Mouse (Mus musculus) liver, embryonic 14.5 days (tissue): ENCODE measurements around the gene Igf1r. TPM values are rescaled to one million over a fixed set of nuclear protein-coding genes. Genes with fewer than 3 reads are reported as not detected.
A peak's percentile ranks its signal among the peaks of the same experiment; 100 is the strongest.

Experiments
- ATAC-seq: fragments of 200-750 bp; cut with Nextera tagmentation; 2 replicates; pipeline ENCODE4 v1.8.0; 2017; ENCODE audit warnings: moderate number of reproducible peaks, mild to moderate bottlenecking, moderate library complexity; ENCODE audit not compliant: insufficient read depth
- DNase-seq, 3 experiments: peaks; one replicate each; pipeline ENCODE4 v3.0.0-alpha.2; 2012 to 2013; ENCODE audit warnings: low read depth in 3 of 3, low spot score in 3 of 3
- H3K27ac ChIP-seq: fragments of 300-500 bp; sonication (generic); 2 replicates; pipeline ENCODE4 v1.5.1; 2014; ENCODE audit warnings: moderate library complexity, mild to moderate bottlenecking, control low read depth, inconsistent platforms
- H3K27me3 ChIP-seq: fragments of 300-500 bp; sonication (generic); 2 replicates; pipeline ENCODE4 v1.6.1; 2014; ENCODE audit warnings: mild to moderate bottlenecking, low read length, moderate library complexity; ENCODE audit not compliant: control insufficient read depth, insufficient read depth
- H3K36me3 ChIP-seq: fragments of 300-500 bp; sonication (generic); replicated peaks from 2 replicates; pipeline ENCODE4 v1.6.1; 2014; ENCODE audit warnings: low read depth; ENCODE audit not compliant: control insufficient read depth, insufficient read depth
- H3K4me1 ChIP-seq, 2 experiments: fragments of 200-500 bp in 1 of 2; fragments of 300-500 bp in 1 of 2; sonication (generic) in 1 of 2; replicated peaks; 2 replicates each; pipeline ENCODE4 v1.6.1; 2012 to 2014; ENCODE audit warnings: antibody characterized with exemption in 1 of 2, inconsistent platforms in 1 of 2, low read length in 1 of 2; ENCODE audit not compliant: control insufficient read depth in 2 of 2, insufficient read depth in 2 of 2
- H3K4me2 ChIP-seq: fragments of 300-500 bp; sonication (generic); 2 replicates; pipeline ENCODE4 v1.6.1; 2014; ENCODE audit warnings: low read depth, mild to moderate bottlenecking, control low read depth, moderate library complexity
- H3K4me3 ChIP-seq, 2 experiments: fragments of 200-500 bp in 1 of 2; fragments of 300-500 bp in 1 of 2; sonication (generic) in 1 of 2; 2 replicates each; pipeline ENCODE4 v1.5.1; 2012 to 2014; ENCODE audit warnings: low read depth in 2 of 2, low read length in 2 of 2, mild to moderate bottlenecking in 2 of 2, control low read depth in 1 of 2, inconsistent platforms in 1 of 2, moderate library complexity in 1 of 2; ENCODE audit not compliant: insufficient read depth in 1 of 2
- H3K9ac ChIP-seq: fragments of 300-500 bp; sonication (generic); replicated peaks from 2 replicates; pipeline ENCODE4 v1.6.1; 2014; ENCODE audit warnings: mild to moderate bottlenecking, control low read depth, moderate library complexity
- H3K9me3 ChIP-seq: fragments of 300-500 bp; sonication (generic); 2 replicates; pipeline ENCODE4 v1.6.1; 2016; ENCODE audit warnings: low read length, mixed read lengths; ENCODE audit not compliant: control insufficient read depth
- CTCF ChIP-seq: IDR thresholded peaks from 2 replicates; pipeline ENCODE4 v1.5.1; 2016; ENCODE audit warnings: antibody characterized with exemption, low read depth, control low read depth
- EP300 ChIP-seq: IDR thresholded peaks from 2 replicates; pipeline ENCODE4 v1.6.1; 2016; ENCODE audit warnings: antibody characterized with exemption, low read depth
- WGBS: fragments of 180-500 bp; shearing (Covaris S2); extraction: QIAGEN DNeasy Blood & Tissue Kit; methylation state at CpG from one replicate; pipeline ENCODE4 v1.1.7; 2014; ENCODE audit not compliant: insufficient replicate concordance; 5-methylcytosine and 5-hydroxymethylcytosine counted together
- polyA plus RNA-seq, 2 experiments: library from polyadenylated mRNA; depleted of rRNA in 1 of 2; stranded (reverse) in 1 of 2; unstranded in 1 of 2; fragments of >200 nt; fragmentation: Nextera tagmentation in 1 of 2; extraction: Ambion mirVana in 1 of 2; gene quantifications; 2 replicates each; pipeline versions ENCODE4 v1.2.1 to v1.2.3; 2012 to 2014

Igf1r gene
- polyA plus RNA-seq, 2 experiments = 2.3 to 2.5 TPM

DNA sequence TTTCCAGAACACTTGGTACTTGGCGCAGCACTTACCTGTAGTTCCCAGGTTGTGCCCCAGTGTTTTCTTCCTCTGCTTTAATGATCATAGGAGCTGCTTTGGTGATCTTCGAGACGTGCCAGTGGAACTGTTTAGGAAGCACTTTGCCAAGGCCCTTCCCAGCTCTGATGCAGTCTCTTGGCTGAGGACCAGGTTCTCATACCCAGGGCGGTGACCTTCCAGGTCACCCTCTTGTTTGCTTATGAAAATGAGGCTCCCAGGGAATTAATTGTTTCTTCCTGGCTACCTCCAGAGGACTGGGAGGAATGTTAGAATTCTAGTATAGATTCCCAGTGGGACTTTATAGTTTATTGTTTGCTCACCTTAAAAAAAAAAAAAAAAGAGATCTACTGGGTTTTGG lies 72.0 kb downstream of the Igf1r start:
- Histone ChIP-seq H3K27ac (no peak overlapping the region), H3K4me1 (peaks cover 2 to 23% of the 10 kb centered on the region in 2 experiments; a peak in 3 of 4 replicates), H3K4me2 (no peak overlapping the region), H3K9ac (no peak overlapping the region), H3K27me3 (no peaks in the 10 kb centered on the region), H3K4me3 (no peak overlapping the region), H3K36me3 (no peaks in the 10 kb centered on the region), H3K9me3 (no peaks in the 10 kb centered on the region)
- TF ChIP-seq CTCF = no peak
- TF ChIP-seq EP300 = no peak
- DNase-seq = no peak
- WGBS = 78% methylated on average over 4 of the region's 4 CpGs
- ATAC-seq = no peak

DNA sequence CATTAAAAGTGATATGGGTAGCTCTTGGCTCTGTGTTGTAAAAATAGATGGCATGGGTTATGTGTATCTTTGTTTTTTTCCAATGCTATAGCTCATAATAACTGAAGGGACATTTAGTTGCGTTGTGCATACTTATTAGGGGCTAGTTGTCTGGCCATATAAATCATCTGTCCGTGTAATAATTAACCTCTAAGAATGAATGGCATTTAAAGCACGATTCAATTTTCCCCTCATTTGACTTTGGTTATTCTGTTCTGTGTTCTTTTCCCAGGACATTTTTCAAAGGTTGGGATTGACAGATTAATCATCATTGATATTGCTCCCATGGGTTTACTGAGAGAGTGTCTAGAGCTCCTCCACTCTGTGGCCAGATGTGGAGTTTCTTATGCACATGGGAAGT lies 72.8 kb downstream of the Igf1r start:
- no peak overlapping the region for H3K9ac ChIP-seq
- no peak overlapping the region for H3K4me3 ChIP-seq
- no peak overlapping the region for H3K4me2 ChIP-seq
- H3K36me3 ChIP-seq = no peaks in the 10 kb centered on the region
- ATAC-seq (no peak), DNase-seq (no peak)
- no peaks in the 10 kb centered on the region for H3K27me3 ChIP-seq
- no peaks in the 10 kb centered on the region for H3K9me3 ChIP-seq
- WGBS = 75% methylated on average over 3 of the region's 3 CpGs
- peaks cover 2 to 23% of the 10 kb centered on the region in 2 experiments; a peak in 3 of 4 replicates for H3K4me1 ChIP-seq
- TF ChIP-seq EP300 (no peak), CTCF (no peak)
- no peak overlapping the region for H3K27ac ChIP-seq

DNA sequence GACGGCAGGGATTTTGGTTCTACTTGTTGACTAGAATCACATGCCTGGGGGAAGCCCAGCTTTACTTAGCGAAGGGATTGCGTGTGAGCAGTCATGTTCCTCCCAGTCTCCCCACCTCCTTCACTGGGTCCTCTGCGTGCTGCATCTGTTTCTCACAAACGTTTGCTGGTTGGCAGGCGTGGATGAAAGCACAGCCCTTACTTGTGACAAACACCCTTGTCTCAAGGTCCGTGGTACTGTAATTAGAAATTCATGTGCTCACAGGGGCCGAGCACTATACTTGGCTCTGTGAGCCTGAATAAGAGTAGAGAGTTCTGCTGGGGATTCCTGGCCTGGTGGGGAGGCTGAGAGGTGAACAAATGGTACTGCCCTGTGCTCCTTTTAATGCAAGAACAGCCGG lies 73.4 kb downstream of the Igf1r start:
- Histone ChIP-seq H3K27ac (no peak overlapping the region), H3K27me3 (no peaks in the 10 kb centered on the region), H3K4me1 (peaks cover 2 to 18% of the 10 kb centered on the region in 2 experiments; a peak in 3 of 4 replicates), H3K36me3 (no peaks in the 10 kb centered on the region), H3K9me3 (no peaks in the 10 kb centered on the region), H3K9ac (no peak overlapping the region), H3K4me3 (no peak overlapping the region), H3K4me2 (no peak overlapping the region)
- whole genome bisulfite sequencing = 72% methylated on average over 9 of the region's 9 CpGs
- no peak for TF ChIP-seq CTCF
- TF ChIP-seq EP300 = no peak
- no peak for DNase-seq
- no peak for ATAC-seq

DNA sequence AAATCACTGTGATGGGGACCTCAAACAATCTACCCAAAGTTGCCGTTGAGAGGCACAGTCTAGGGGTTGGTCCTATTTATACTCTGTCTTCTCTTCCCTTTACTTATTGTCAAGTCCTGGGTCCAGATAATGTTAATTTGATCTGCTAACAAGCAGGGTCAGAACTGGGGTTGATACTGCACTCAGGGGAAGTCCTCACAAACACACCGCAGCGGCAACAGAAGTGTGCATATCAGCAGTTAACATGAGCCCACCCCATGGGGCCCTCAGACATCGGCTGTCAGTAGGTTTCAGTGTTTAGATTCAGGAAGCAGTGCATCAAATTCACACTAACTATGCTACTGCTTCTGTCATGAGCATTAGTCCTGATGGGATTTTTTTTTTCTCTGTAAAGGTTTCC lies 75.5 kb downstream of the Igf1r start:
- no peak overlapping the region for H3K4me3 ChIP-seq
- H3K36me3 ChIP-seq = no peaks in the 10 kb centered on the region
- H3K4me1 ChIP-seq = peaks cover 2 to 14% of the 10 kb centered on the region in 2 experiments; a peak in 3 of 4 replicates
- TF ChIP-seq CTCF (no peak), EP300 (peak; percentile 61)
- 0 out of 2 replicates have a peak overlapping the region, but pooled peaks have one; percentile 26 for H3K4me2 ChIP-seq
- peak; percentile 68 for ATAC-seq
- no peak overlapping the region for H3K9ac ChIP-seq
- no peak for DNase-seq
- no peaks in the 10 kb centered on the region for H3K27me3 ChIP-seq
- no peak overlapping the region for H3K27ac ChIP-seq
- no peaks in the 10 kb centered on the region for H3K9me3 ChIP-seq
- 6% methylated on average over 4 of the region's 4 CpGs for WGBS

DNA sequence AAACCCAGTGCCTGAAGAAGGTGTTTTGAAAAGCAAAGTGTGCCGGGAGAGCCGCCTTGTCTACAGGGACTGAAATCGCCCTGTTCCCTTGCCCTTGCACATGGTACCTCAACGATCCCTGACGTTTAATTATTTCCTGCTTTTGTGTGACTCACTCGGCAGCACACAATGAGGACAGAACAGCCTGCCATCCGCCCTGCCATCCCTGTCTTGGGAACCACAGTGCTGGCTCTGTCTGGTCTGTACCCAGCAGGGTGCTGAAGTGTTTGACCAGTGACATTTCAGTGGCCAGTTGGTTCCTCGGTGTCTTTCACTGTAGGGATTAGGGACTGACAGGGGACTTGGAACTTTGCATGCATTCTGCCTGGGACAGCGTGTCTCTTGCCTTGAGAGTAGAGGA lies 78.2 kb downstream of the Igf1r start:
- ATAC-seq (no peak), DNase-seq (no peak)
- TF ChIP-seq CTCF = no peak
- TF ChIP-seq EP300 = no peak
- Histone ChIP-seq H3K27me3 (no peaks in the 10 kb centered on the region), H3K4me3 (no peak overlapping the region), H3K36me3 (no peaks in the 10 kb centered on the region), H3K27ac (no peak overlapping the region), H3K4me1 (peaks cover 2 to 14% of the 10 kb centered on the region in 2 experiments; a peak in 3 of 4 replicates), H3K9ac (no peak overlapping the region), H3K9me3 (no peaks in the 10 kb centered on the region), H3K4me2 (no peak overlapping the region)
- WGBS = 59% methylated on average over 9 of the region's 9 CpGs
